Mouse (Mus musculus) heart, postnatal 10 days (tissue): ENCODE measurements around the gene Syk. TPM values are rescaled to one million over a fixed set of nuclear protein-coding genes. Genes with fewer than 3 reads are reported as not detected.

Source experiments
- DNase-seq, 2 experiments: peaks; one replicate each; pipeline ENCODE4 v3.0.0; 2021
- intact Hi-C: fragments of 180-260 bp; cut with DNase I; formaldehyde crosslinking; loops from one replicate; pipeline ENCODE4 v1.15.1; 2025
- total RNA-seq, 2 experiments: library from RNA; stranded (reverse); gene quantifications; 2 replicates each; pipeline ENCODE4 v1.2.3; 2021

Syk gene
- total RNA-seq, 2 experiments from 2014 or later, result 17.6 to 22.0 TPM

- no peak for DNase-seq
- intact Hi-C loops, result loop anchor here (10.0 kb wide), 1 partner anchor 311 kb away; no protein-coding TSS in a partner anchor
Observed at GRCm38 (mm10) chr13:52566188-52566760, 16.7 kb upstream of the Syk start.

GRCm38 (mm10) chr13:52566777-52567176 is 16.2 kb upstream of the Syk start:
- intact Hi-C loops, result loop anchor here (10.0 kb wide), 1 partner anchor 312 kb away; no protein-coding TSS in a partner anchor
- DNase-seq, result no peak

GRCm38 (mm10) chr13:52569194-52569769 is 13.7 kb upstream of the Syk start:
- intact Hi-C loops, result loop anchor here (10.0 kb wide), 1 partner anchor 314 kb away; no protein-coding TSS in a partner anchor
- DNase-seq, result no peak

GRCm38 (mm10) chr13:52570276-52570675 is 12.7 kb upstream of the Syk start:
- intact Hi-C loops, result no loop called here
- DNase-seq, result no peak

- no peak for DNase-seq
- intact Hi-C loops, result no loop called here
Observed at GRCm38 (mm10) chr13:52571591-52572384, 11.2 kb upstream of the Syk start.

- DNase-seq, result no peak
- intact Hi-C loops, result no loop called here
Observed at GRCm38 (mm10) chr13:52572451-52573446, 10.2 kb upstream of the Syk start.

GRCm38 (mm10) chr13:52574311-52574710 is 8.7 kb upstream of the Syk start:
- no peak for DNase-seq
- intact Hi-C loops, result no loop called here

GRCm38 (mm10) chr13:52575483-52575882 is 7.5 kb upstream of the Syk start:
- intact Hi-C loops, result no loop called here
- DNase-seq, result no peak

- no peak for DNase-seq
- intact Hi-C loops, result no loop called here
Observed at GRCm38 (mm10) chr13:52576021-52576614, 6.9 kb upstream of the Syk start.

- intact Hi-C loops, result no loop called here
Observed at GRCm38 (mm10) chr13:52576841-52577240, 6.1 kb upstream of the Syk start.

GRCm38 (mm10) chr13:52577326-52577920 is 5.5 kb upstream of the Syk start:
- peak in 1 of 2 experiments; percentile 37 for DNase-seq
- intact Hi-C loops, result no loop called here

More at GRCm38 (mm10) chr13:52576841-52577240, 6.1 kb upstream of the Syk start:
- DNase-seq, result no peak

GRCm38 (mm10) chr13:52577939-52578338 is 5.0 kb upstream of the Syk start:
- intact Hi-C loops, result no loop called here
- DNase-seq, result peak; percentile 31 to 51

- no peak for DNase-seq
- intact Hi-C loops, result no loop called here
Observed at GRCm38 (mm10) chr13:52578776-52579175, 4.2 kb upstream of the Syk start.

- intact Hi-C loops, result no loop called here
- no peak for DNase-seq
Observed at GRCm38 (mm10) chr13:52582506-52582877, 481 bp upstream of the Syk start.

- intact Hi-C loops, result no loop called here
- DNase-seq, result no peak
Observed at GRCm38 (mm10) chr13:52583943-52584562, 1.1 kb downstream of the Syk start.

- intact Hi-C loops, result no loop called here
Observed at GRCm38 (mm10) chr13:52584654-52585455, 1.9 kb downstream of the Syk start.

GRCm38 (mm10) chr13:52587761-52588160 is 4.8 kb downstream of the Syk start:
- peak; percentile 43 to 44 for DNase-seq
- intact Hi-C loops, result no loop called here

More at GRCm38 (mm10) chr13:52584654-52585455, 1.9 kb downstream of the Syk start:
- peak; percentile 49 to 59 for DNase-seq

- DNase-seq, result no peak
- intact Hi-C loops, result no loop called here
Observed at GRCm38 (mm10) chr13:52589043-52589442, 6.1 kb downstream of the Syk start.
